Mouse (Mus musculus) adipocyte (in vitro differentiated cells): ENCODE data around the gene Fbp1.
"Not testable (repeated sequence)": the region's sequence is repeated elsewhere in the genome, so short reads cannot be mapped to it uniquely, and the experiment has no call there.

ENCODE experiments used
- DNase-seq: peaks from one replicate; pipeline ENCODE4 v3.0.0-alpha.2; 2016; ENCODE audit warnings: low spot score

Fbp1 gene

DNA sequence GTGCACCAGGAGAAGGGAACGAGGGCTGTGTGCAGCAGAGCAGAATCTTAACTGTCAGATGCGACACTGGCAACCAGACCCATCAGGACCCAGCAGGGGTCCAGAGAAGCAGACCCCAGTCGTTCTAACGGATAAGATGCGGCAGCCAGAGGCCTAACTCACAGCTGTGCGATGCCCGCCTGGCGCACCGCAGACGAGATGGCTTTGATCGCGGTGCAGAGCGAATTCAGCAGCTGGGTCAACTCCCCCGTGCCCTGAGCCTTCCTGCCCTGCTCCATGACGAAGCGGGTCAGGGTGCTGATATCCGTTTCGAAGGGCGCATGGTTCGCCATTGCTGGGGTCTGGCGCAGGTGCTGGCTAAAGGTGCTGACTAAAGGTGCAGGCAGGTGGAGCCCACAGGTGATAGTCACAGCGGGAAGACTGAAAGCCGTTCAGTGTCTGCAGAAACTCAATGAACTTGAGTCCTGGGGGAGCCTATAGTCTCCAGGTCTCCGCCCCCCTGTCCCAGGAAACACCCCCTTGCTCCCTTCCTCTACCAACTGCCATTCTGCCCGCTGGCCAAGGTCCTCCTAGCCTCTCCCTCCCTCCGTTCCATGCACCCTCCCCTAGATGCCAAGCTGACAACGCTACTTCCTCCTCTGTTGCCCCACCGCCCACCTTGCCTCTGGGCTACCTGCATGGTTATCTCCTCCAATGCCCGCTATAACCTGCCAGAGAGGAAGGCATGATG is at the start of gene Fbp1:
Fbp1 (minus strand) TSS at position 571 of the 730 bp plus-strand sequence.
- DNase-seq: no peak

DNA sequence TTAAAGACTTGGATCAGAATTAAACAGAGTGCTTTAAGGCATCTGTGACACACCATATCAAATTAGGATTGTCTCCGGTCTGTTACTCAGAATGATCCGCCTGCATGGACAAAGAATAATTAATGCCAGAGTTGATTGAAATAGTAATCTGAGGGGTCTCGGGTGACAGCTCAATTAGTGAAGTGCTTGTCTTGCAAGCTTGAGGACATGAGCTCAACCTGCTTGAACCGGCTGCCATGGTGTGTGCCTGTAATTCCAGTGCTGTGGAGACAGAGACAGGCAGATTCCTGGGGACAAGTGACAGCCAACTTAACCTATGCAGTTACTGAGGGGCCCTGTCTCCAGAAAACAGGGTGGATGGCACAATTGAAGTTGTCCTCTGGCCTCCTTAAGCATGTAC is 44.4 kb upstream of the Fbp1 start:
- no peak for DNase-seq

DNA sequence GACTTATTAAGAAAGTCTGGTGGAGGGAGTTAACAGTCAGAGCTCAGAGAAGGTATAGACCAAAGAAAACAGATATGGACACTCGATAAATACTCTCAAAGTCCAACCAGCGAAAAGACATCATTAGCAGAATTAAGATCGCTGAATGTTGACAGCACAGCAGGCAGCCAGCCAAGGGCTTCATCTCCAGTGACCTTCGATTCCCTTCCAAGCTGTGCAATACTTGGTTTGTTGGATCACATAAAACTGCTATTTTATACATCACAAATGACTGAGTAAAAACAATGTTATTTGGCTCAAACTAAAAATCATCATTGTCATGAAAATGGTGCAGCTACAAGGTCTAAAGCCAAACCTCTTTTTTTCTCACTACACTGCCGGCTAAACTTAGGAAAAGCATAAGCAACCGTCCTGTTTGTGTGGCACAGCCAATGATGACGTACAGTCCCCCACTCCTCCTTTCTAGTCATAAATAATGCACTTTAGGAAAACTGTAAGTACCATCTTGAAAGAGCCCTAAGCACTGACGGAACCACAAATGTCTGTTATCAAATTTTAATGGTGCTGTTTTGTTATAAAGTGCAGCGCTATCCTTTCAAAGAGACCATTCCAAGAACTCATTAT is 41.8 kb upstream of the Fbp1 start:
- DNase-seq: peak; percentile 40

DNA sequence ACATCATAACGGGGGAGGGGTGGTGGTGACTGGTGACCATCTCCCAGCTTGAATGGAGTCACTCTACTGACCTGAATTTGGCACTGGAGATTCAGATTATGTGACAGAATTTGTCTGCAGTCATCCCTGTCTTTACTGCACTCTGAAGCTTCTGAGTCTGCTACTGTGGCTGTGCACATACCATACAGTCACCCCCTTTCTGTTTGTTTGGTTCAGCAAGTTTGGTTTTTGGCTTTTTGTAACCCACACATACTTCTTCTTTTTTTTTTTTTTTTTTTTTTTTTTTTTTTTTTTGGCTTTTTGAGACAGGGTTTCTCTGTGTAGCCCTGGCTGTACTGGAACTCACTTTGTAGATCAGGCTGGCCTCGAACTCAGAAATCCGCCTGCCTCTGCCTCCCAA is 41.1 kb upstream of the Fbp1 start:
- DNase-seq: not testable (repeated sequence)

DNA sequence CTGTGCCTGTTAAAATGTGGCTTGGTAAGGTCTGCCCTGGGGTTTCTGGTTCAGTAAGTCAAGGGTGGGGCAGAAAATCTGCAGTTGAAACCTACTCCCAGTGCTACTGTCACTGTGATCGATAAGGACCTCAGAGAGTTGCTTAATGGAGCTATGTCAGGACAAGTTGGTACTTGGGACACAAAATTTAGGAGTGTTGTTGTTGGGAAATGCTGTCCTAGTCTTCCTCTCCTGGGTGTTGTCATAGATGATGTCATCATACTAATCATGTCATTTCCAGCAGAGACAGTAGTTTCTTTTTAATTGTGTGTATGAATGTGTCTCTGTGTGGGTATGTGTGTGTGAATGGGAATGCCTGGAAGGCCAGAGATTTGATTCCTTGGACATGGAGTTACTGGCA is 39.4 kb upstream of the Fbp1 start:
- no peak for DNase-seq

DNA sequence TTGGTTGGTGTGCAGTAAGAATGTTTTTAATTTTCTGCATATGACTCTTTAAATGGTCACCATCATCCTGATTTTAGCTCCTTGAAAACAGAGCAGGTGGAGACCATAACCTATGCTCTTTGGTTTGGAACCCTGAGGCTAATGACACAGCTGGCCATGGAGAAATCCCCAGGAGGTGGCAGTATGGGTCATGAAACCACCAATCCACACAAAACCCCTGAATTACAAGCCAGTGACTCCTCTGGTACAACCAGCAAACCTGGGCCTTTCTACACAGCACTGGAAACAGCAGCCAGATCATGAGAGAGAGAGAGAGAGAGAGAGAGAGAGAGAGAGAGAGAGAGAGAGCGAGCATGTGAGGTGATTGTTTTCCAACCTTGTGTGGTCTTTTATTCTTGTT is 38.4 kb upstream of the Fbp1 start:
- DNase-seq: peak; percentile 73

DNA sequence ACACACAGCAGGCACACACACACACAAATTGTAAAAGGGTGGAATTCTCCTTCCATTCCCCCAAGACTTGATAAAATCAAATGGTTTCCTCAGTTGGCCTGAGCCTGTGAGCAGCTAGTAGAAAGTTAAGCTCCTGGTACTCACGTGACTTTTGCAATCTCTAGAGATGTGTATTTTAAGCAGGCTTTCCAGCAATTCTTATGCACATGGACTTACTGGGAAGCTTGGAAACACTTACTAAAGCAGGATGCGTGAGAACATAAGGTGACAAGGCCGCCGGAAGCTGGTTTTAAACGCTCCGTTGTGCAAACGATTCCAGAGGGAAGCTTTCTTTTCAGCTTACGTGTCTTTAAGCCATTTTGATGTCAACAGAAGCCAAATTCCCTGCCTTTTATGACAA is 35.1 kb upstream of the Fbp1 start:
- DNase-seq: no peak

DNA sequence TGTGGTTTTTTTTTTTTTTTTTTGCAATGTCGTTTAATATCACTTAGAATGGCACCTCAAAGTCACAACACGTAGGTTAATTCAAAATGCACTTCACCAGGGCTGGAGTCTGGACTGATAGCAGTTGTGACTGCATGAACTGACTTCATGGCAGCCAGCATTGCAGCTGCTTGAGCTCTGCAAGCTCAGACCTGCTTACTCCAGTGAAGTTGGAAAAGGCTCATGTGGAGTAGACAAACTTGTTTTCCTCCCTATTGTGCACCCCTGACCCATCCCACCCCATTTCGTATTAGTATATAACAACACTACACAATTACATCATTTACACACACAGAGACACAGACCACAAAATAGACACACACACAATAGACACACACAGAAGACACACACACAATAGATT is 34.6 kb upstream of the Fbp1 start:
- DNase-seq: no peak

DNA sequence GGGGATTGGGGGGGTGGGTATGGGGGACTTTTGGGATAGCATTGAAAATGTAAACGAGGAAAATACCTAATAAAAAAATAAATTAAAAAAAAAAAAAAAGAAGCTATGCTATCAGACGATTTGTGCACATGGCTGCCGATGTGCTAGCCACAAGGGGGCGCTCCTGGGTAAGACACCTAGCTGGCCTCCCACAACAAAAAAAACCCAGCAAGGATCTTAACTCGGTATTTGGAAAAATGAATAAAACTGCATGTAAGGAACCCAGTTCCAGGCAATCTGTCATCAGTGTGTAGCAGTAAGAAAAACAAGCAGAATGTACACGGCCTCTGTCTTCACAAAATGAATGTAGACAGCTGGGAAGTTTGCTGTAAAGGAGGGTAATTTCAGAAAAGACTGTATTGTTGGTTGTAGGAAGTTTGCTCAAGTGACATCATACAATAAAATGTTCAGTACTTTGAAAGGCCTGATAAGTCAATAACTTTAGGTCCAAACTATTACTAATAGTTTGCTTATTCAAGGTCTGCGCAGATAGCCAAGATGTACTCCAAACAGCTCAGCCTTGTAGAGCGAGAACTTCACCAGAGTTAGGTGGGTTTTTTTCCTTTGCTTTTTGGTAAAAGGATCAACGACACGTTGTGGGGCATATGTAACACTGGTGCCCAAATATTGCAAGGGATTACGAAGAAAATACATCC is 31.7 kb upstream of the Fbp1 start:
- DNase-seq: peak; percentile 83

DNA sequence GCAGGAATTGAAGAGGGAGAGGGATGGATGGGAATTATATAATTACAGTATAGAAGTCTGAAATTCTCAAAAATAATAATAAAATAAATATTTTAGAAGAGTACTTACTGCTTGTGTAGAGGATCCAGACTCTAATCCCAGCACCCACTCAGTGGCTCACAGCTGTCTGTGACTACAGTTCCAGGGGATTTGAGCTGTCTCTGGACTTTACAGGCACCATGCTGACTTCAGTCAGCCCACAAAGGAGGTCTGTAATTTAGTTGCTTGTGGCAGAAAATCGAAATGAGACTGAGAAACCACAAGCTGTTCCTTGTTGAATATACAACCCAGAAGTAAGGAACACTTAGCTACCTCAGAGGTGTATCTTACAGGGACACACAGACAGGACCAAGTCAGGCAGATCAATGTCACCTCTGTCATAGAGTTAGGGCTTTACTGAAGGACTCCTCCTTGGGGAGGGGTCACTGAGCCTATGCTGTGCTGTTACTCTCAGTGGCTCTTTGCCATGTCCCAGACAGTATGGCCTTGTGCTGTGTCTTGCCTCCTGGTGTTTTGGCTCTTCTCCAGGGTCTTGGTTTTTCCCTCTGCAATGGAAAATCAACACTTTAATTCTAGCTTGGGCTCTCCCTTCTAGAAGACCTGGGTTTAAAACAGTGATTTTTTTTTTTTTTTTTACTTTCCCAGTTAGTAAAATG is 29.5 kb upstream of the Fbp1 start:
- DNase-seq: no peak

DNA sequence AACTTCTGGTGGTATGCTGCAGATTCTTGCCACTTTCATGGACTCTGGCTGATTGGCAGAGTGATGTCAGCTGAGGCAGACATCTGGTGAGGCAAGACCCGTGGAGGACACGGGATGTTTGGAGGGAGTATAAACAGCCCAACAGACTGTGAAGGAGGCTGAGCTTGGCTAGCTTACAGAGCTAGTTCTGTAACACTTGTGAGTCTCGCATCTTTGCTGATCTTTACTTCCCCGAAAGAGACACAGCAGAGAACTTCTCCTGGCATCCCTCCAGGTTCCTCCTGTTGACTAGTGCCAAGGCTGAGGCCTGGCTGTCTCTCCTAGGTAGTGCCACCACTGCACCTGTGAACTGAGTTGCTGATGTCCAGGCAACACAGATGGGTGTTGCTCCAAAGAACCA is 28.6 kb upstream of the Fbp1 start:
- DNase-seq: no peak

DNA sequence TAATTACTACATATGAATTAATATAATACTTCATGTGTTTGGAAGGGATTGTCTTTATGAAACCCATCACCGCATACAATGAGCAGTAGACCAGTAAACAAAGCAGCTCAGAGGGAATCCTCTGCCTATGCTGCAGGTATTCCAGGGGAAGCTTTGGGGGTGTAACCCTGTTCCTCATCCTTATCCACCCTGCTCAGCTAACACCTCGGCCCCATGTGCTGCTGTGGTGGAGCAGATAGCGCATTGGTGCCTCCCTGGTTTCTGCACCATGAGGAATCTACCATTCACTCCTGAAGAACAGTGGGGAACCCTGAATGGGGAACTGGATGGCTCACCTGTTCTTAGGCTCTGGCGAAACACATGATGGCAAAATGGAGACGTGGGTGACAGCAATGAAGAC is 23.5 kb upstream of the Fbp1 start:
- no peak for DNase-seq

DNA sequence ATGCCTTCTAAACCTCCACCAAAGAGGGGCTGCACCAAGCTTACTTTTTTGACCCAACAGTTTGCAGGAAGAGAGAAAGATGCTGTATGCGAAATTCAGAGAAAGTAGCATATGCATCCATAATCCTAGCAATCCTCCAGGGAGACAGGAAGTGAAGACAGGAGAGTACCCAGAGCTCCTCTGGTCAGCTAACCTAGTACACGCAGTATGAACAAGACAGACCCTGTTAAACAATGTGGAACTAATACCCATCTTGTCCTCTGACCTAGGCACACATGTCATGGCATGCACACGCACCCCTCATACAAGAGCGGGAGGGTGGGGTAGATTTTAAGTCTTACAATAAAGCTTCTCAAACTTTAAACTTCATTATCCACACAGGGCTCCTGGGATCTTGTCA is 22.1 kb upstream of the Fbp1 start:
- no peak for DNase-seq

DNA sequence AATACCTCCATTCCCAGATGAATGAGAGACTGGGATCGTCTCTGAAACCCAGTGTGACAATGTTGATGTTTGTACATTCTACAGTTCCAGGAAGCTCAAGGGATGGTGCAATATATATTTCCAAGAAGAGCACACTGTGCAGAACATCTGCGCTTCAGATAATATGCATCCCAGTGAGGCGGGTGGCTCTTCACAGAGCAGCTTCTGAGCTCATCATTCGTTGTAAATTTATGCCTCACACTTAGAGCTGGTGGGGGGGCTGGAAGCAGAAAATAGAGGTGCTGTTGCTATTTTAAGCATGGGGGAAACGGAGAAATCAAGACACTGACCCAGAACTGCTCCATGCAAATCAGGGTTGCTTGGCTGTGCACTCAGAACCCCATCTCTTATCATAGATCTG is 21.7 kb upstream of the Fbp1 start:
- no peak for DNase-seq

DNA sequence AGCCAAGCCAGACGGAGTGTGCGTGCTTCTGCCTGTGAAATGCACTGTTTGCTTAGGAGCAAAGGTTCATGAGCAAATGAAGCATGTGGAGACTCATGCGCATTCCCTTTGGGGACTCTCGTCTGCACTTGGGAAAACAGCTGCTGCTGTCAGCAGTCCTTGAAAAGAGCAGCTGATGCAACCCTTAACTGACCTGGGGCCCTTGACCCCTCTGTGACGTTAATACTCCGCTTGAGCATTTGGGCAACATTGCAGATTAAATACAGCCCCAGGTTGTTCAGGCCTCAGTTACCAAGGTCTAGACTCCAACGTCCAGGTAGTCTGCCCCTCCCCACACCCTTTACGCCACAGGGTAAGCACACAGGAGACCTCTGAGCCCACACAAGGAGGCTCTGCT is 20.1 kb upstream of the Fbp1 start:
- DNase-seq: no peak

DNA sequence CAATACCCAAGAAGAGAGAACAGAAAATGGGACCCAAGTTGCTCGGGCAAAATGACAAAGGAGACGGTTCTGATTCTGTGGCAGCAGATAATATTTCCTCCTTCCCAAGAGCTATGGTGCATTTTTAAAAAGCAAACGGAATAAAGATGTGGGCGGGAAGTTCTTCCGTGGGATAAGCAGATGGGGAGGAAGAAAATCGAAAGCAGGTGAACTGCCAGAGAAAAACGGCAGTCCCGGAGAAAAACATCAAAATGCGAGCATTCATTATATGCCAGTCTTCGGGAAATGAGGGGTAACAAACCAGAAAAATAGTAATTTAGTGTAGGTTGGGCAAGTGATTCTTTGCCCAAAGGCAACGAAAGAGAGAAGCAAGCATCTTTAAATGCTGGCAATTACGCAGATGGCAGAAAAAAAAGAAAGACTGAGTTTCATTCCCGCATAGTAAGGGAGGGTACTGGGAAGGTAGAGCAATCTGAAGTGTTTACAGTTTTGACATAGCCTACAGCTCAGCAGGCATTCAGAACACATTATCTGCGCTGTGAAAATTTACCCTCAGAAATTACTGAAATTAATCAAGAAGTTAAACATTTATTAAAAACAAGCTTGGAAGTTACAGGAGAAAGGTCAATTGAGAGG is 19.6 kb upstream of the Fbp1 start:
- no peak for DNase-seq

DNA sequence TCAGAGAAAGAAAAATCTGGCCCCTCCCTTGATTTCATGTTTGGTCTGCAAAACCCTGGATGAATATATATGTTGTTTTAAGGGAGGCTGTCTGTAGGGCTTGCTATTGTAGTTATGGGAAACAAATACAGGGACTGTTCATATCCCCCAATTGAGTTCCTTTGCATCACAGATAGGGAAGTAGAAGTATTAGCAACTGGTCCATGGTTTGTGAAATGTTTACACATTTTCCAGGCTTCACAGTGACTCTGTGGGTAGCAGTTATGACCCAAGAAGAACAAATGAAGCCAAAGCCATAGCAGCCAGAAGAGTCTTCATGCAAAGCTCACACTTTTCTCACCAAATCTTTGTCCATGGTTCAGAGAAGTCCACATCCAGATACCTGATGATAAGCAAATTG is 13.1 kb upstream of the Fbp1 start:
- no peak for DNase-seq

DNA sequence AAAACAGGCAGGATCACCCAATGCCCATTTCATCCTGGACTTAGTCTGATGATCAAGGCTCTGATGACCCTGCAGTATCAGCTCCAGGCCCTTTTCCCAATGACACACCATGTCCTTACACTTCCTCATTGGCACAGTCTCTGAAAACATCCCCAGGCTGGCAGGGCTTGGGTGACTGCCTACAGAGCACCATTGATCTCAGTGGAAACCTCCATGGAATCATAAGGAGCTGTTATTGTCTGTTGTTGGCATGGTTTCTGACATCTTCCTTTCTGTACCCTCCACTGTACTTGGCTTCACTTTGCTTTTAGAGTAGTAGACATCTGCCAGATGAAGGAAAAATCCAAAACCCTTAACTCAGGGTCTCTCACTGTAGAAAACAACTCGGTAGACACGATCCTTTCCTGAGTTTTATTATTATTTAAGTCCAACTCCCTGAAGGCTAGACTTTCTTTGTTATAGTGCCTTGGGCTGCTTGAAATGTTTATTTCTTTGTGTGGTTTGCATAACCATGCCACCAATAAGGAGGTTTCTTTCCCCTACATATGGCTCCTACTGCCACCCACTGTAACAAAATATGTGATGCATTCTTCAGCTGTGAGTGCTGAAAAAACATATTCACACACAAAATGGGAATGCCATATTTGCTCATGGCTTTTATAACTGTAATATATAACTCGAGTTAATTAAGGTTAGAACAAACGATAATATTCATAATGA is 10.0 kb upstream of the Fbp1 start:
- no peak for DNase-seq

DNA sequence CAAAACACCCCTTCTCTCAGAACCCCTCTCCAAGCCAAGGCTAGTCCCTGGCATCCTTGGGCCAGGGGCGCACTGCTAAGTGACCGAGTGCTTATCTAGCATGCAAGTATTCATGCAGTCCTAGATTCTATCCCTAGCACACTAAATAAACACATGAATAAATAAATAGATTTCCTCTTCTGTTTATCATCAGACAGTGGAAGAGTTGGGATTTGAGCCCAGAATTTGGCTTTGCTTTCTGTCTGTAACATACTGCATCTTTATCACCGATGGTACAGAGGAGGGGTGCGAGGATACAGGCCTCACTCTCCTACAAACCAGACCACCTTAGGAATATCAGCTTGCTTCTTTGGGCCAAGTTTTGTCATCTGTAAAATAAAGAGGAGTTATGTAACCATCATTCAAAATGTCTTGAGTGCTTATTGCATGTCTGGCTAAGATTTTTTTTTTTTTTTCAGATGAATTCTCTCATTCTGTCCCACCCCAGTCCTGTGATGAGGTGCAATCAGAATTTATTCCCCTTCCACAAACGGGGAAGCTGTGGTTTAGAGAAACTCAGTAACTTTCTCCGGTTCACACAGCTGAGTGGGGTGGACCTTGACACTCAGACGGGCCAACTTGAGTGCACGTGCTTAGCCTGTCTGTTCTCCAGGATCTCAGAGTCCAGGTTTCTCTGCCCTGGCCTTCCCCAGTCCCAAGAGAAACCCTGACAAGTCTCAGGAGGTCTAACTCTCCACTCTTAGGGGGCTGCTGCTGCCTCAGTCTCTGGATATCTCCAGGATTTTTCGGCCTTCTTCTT is 5.2 kb upstream of the Fbp1 start:
- DNase-seq: no peak

DNA sequence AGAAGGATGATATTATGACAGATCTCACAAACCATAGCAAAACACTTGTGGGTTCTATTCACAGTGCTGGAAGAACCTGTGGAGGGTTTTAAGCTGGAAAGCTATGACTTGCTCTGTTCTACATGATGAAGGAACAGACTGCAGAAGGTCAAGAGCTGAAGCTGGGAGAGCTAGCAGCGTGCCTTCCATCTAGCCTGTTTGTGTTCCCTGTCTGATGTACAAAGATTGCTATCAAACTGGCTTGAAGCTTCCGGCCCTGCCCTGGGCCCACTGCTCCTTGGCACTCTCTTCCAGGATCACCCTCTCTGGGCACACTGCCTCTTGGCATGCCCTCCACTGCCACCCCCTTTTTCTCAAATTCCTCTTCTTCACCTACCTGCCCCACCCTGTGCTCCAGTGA is 1.2 kb upstream of the Fbp1 start:
- DNase-seq: no peak

DNA sequence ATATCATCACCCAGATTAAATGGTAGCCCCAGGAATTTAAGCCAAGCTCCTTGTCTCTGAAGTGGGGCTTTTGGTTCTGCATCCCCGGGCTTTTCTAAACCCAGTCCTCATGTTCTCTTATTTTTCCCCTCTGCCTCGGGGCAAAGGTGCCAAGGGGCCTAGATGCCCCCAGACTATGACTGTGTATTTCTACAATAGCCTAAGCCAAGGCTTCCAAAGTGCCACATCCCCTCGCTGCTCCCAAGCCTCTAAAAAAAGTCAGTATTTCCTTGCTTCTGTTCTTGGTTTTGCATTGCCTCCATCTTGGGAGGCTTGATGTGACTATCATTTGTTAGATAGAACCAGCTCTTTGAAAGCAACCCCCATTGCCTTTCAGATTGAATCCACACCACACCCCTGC is 3.5 kb downstream of the Fbp1 start:
- no peak for DNase-seq
